Comparison of ENCODE assay signal across 9 mouse cellular contexts in the genomic region with DNA sequence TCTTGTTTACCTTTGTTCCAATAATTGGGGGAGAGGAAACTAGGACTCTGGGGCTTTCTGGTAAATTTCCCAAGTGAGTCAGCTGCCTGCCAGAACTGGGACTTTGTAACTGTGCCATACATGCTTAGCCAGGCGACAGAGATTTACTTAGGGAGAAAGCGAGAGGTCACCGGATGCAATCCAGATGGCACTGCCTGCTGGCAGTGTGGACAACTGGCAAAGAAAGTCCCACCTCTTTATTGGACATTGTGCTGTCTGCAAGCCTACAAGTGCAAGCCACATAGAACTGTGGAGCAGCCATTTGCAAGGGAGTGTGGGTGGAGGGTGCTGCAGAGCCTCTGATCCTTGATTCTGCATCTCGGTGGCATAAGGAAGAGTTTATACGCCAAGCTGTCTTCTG.
A peak's percentile ranks its signal among the peaks of the same experiment; 100 is the strongest.
DNase-seq lines count a peak whose midpoint lies in the region; ATAC-seq and TF ChIP-seq lines count a peak whose summit lies in the region.
"Had no signal": no experiment of that assay in that cellular context is flagged by ENCODE, and none has a peak within 500 bp of the region (broad histone marks: within the 10 kb centered on the region; RNA-seq: fewer than 3 reads in every experiment).

No protein-coding gene starts in this region.

- DNase-seq in kidney, adult 11 months = peak; percentile 5
- DNase-seq in kidney, postnatal 36 days = no peak
- DNase-seq in cerebellum, adult 2 months = peak; percentile 32 to 51
- DNase-seq in layer of hippocampus, adult 18-20 months (ENCODE audit: low spot score in 2 of 2) = peak; percentile 17 to 64
- peak; percentile 54 to 56 for DNase-seq in right cerebral cortex, adult 2 months (ENCODE audit: low spot score in 2 of 2)
- no peak for DNase-seq in gastrocnemius, postnatal 25 days
- DNase-seq in kidney, postnatal 10 days = no peak

- H3K27me3 ChIP-seq in cerebellum, adult 2 months (ENCODE audit: control insufficient read depth, insufficient read depth, low read length) = no peaks in the 10 kb centered on the region
- H3K27me3 ChIP-seq: heart, embryonic 15.5 days had no signal

- no peak for TF ChIP-seq CTCF in cerebellum, adult 2 months (IDR thresholded peaks at IDR 0.05; ENCODE audit: borderline replicate concordance, insufficient read depth, low read depth, low read length)

- no peak overlapping the region for H3K27ac ChIP-seq in cerebellum, adult 2 months (ENCODE audit: insufficient read depth, low read length)
- H3K27ac ChIP-seq: heart, embryonic 15.5 days had no signal

- no peaks in the 10 kb centered on the region; the same call in none of the 2 replicates for H3K4me1 ChIP-seq in cerebellum, adult 2 months (ENCODE audit: control insufficient read depth, insufficient read depth, low read length)
- H3K4me1 ChIP-seq: heart, embryonic 15.5 days had no signal

- no peak for TF ChIP-seq POLR2A in cerebellum, adult 2 months (IDR thresholded peaks at IDR 0.05; ENCODE audit: borderline replicate concordance, insufficient read depth, low read length)

- ATAC-seq in monocyte, adult 5-6 weeks (replicated peaks; ENCODE audit: insufficient number of reproducible peaks, low FRiP score, low TSS enrichment, poor library complexity, severe bottlenecking) = no peak

- WGBS in cerebellum, adult 2 months = 18% methylated on average over 5 of the region's 5 CpGs

- H3K4me3 ChIP-seq in cerebellum, adult 2 months (replicated peaks; ENCODE audit: insufficient read depth, low read depth, low read length) = no peak overlapping the region
- H3K4me3 ChIP-seq: heart, embryonic 15.5 days had no signal

Comparison
In these comparisons a context has a peak if more than half of its experiments do, and no peak if none do; other contexts are left out.
1. DNase-seq: peak in kidney, adult 11 months (single experiment), cerebellum, adult 2 months (2 of 2), layer of hippocampus, adult 18-20 months (2 of 2) and right cerebral cortex, adult 2 months (2 of 2); none in kidney, postnatal 36 days (0 of 2), gastrocnemius, postnatal 25 days (single experiment) and kidney, postnatal 10 days (single experiment).